Mouse (Mus musculus): ENCODE measurements around the gene Larp4. TPM values are rescaled to one million over a fixed set of nuclear protein-coding genes. Genes with fewer than 3 reads are reported as not detected.

Larp4 gene
- polyA plus RNA-seq, 1 experiment from 2014 or later, result 32.5 TPM

DNA sequence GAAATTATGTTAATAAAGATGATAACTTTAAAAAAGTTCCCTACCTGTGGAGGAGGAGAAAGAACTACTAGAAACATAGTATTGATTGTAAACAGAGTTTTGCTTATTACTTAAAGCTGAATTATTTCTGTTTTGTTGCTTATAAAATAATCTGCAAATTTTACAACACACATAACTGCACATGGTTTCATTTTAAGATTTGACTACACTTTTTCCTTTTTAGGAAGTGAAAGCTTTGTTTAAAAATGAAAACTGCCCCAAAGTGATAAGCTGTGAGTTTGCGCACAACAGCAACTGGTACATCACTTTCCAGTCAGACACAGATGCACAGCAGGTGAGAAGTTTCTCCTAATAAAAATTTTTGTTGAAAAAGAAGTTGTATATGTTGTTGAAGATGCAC lies 23.2 kb downstream of the Larp4 start:
- Histone ChIP-seq H3K9ac (replicated peaks; ENCODE audit: low read depth, low read length) (no peak overlapping the region), H3K4me2 (ENCODE audit: low read depth, low read length) (no peak overlapping the region), H3K9me3 (ENCODE audit: control insufficient read depth, low read length) (no peaks in the 10 kb centered on the region), H3K27me3 (ENCODE audit: control insufficient read depth, insufficient read depth, low read length) (no peaks in the 10 kb centered on the region), H3K27ac (ENCODE audit: low read depth, low read length) (no peak overlapping the region), H3K4me3 (ENCODE audit: low read depth, low read length) (no peak overlapping the region), H3K36me3 (ENCODE audit: control insufficient read depth, insufficient read depth, low read length) (peaks cover 27% of the 10 kb centered on the region), H3K4me1 (ENCODE audit: control insufficient read depth, insufficient read depth, low read length) (no peaks in the 10 kb centered on the region)
- 90% methylated on average over 1 of the region's 1 CpGs for WGBS
- no peak for ATAC-seq (ENCODE audit: low read depth)

DNA sequence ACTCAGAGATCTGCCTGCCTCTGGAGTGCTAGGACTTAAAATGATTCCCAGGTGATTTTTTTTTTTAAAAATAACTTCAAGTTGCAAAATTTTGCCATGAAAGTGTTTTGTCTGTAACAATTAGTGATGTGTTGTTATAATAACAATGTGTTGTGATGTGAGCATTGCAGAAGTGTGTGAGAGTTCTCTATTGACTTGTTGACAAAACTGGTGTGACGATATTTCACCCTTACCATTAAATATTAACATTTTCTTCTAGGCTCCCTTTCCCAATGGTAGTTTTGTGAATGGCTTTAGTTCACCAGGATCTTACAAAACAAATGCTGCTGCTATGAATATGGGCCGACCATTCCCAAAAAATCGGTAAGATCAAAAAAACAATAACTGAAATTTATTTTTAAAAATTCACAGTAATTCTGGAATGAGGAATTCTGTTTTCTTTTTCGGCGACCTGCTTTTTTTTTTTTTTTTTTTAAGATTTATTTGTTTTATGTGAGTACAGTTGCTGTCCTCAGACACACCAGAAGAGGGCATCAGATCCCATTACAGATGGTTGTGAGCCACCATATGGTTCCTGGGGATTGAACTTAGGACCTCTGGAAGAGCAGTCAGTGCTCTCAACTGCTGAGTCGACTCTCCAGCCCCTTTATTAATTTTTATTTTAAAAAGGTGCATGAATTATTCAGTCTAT lies 27.4 kb downstream of the Larp4 start:
- Histone ChIP-seq H3K27me3 (ENCODE audit: control insufficient read depth, insufficient read depth, low read length) (no peaks in the 10 kb centered on the region), H3K27ac (ENCODE audit: low read depth, low read length) (no peak overlapping the region), H3K4me3 (ENCODE audit: low read depth, low read length) (no peak overlapping the region), H3K9ac (replicated peaks; ENCODE audit: low read depth, low read length) (no peak overlapping the region), H3K36me3 (ENCODE audit: control insufficient read depth, insufficient read depth, low read length) (peaks cover 30% of the 10 kb centered on the region), H3K4me1 (ENCODE audit: control insufficient read depth, insufficient read depth, low read length) (no peaks in the 10 kb centered on the region), H3K9me3 (ENCODE audit: control insufficient read depth, low read length) (no peaks in the 10 kb centered on the region), H3K4me2 (ENCODE audit: low read depth, low read length) (no peak overlapping the region)
- WGBS, result 94% methylated on average over 6 of the region's 6 CpGs
- ATAC-seq (ENCODE audit: low read depth), result no peak

DNA sequence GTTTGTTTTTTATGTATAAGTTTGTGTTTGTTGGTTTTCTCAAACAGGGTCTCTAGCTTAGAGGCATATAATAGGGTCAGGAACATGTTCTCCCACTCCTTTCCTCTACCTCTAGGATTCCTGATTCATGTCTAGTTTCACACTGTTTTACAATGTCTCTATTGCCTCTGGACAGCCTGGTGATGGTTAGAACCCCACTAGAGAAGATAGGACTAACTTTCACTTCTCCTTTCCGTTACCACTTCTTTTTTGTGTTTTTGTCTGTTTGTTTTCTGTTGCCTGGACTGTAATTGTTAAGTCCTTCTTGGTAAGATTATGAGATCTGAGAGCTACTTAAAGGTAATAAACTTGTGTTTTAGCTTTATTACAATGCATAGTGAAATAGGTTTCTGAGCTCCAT lies 29.5 kb downstream of the Larp4 start:
- no peak for ATAC-seq (ENCODE audit: low read depth)
- H3K9ac ChIP-seq (replicated peaks; ENCODE audit: low read depth, low read length), result no peak overlapping the region
- H3K27me3 ChIP-seq (ENCODE audit: control insufficient read depth, insufficient read depth, low read length), result no peaks in the 10 kb centered on the region
- WGBS, result 91% methylated on average over 1 of the region's 1 CpGs
- H3K27ac ChIP-seq (ENCODE audit: low read depth, low read length), result no peak overlapping the region
- no peaks in the 10 kb centered on the region for H3K9me3 ChIP-seq (ENCODE audit: control insufficient read depth, low read length)
- H3K4me1 ChIP-seq (ENCODE audit: control insufficient read depth, insufficient read depth, low read length), result no peaks in the 10 kb centered on the region
- H3K36me3 ChIP-seq (ENCODE audit: control insufficient read depth, insufficient read depth, low read length), result peaks cover 35% of the 10 kb centered on the region
- H3K4me2 ChIP-seq (ENCODE audit: low read depth, low read length), result no peak overlapping the region
- H3K4me3 ChIP-seq (ENCODE audit: low read depth, low read length), result no peak overlapping the region

DNA sequence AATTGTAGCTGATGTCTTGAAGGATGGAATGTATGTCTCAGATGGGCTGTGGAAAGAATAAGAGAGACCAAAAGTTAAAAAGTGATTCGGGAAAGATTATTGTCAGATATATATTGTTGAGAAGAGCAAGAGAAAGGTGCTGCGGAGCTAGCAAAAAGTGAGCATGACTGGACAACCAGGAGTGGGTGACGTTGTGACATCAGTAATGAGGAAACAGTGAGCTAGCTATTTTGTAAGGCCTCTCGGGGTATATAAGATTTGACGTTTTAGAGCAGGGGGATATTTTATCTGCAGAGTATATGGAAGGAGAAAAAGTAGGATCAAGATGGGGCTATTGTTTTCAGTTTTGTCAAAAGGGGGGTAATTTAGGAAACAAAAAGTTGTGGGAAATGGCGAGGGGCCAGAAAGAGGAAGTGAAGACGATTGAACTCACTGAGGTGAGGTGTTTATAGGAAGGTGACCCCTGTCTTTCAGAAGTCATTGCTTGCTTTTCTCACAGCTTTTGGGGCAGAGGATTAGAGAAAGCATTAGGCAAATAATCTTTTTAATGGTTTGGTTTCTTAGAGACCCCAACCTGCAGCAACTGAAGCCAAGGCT lies 34.9 kb downstream of the Larp4 start:
- H3K9ac ChIP-seq (replicated peaks; ENCODE audit: low read depth, low read length), result no peak overlapping the region
- H3K4me1 ChIP-seq (ENCODE audit: control insufficient read depth, insufficient read depth, low read length), result no peaks in the 10 kb centered on the region
- H3K4me3 ChIP-seq (ENCODE audit: low read depth, low read length), result no peak overlapping the region
- no peak overlapping the region for H3K27ac ChIP-seq (ENCODE audit: low read depth, low read length)
- H3K36me3 ChIP-seq (ENCODE audit: control insufficient read depth, insufficient read depth, low read length), result peaks cover 58% of the 10 kb centered on the region
- no peak overlapping the region for H3K4me2 ChIP-seq (ENCODE audit: low read depth, low read length)
- no peaks in the 10 kb centered on the region for H3K27me3 ChIP-seq (ENCODE audit: control insufficient read depth, insufficient read depth, low read length)
- H3K9me3 ChIP-seq (ENCODE audit: control insufficient read depth, low read length), result no peaks in the 10 kb centered on the region
- no peak for ATAC-seq (ENCODE audit: low read depth)
- WGBS, result 90% methylated on average over 7 of the region's 7 CpGs

DNA sequence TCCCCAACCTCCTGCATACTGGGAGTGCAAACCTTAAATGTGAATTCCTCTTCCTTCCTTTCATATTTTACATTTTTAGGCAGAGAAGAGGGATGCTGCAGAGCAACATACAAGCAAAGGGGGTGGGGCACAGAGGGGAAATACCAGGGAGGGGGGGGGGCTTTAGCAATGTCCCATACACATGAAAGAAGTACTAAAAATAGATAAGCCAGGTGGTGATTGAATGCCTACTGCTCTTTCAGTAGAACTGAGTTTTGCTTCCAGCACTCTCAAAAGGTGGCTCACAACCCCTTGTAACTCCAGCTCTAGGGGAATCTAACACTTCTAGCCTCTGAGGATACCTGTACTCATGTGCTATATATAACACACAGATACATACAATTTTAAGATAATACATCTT lies 36.3 kb downstream of the Larp4 start:
- H3K4me1 ChIP-seq (ENCODE audit: control insufficient read depth, insufficient read depth, low read length), result no peaks in the 10 kb centered on the region
- no peak overlapping the region for H3K4me2 ChIP-seq (ENCODE audit: low read depth, low read length)
- no peak overlapping the region for H3K9ac ChIP-seq (replicated peaks; ENCODE audit: low read depth, low read length)
- no peaks in the 10 kb centered on the region for H3K27me3 ChIP-seq (ENCODE audit: control insufficient read depth, insufficient read depth, low read length)
- peaks cover 66% of the 10 kb centered on the region for H3K36me3 ChIP-seq (ENCODE audit: control insufficient read depth, insufficient read depth, low read length)
- H3K27ac ChIP-seq (ENCODE audit: low read depth, low read length), result no peak overlapping the region
- H3K9me3 ChIP-seq (ENCODE audit: control insufficient read depth, low read length), result no peaks in the 10 kb centered on the region
- H3K4me3 ChIP-seq (ENCODE audit: low read depth, low read length), result no peak overlapping the region
- no peak for ATAC-seq (ENCODE audit: low read depth)

DNA sequence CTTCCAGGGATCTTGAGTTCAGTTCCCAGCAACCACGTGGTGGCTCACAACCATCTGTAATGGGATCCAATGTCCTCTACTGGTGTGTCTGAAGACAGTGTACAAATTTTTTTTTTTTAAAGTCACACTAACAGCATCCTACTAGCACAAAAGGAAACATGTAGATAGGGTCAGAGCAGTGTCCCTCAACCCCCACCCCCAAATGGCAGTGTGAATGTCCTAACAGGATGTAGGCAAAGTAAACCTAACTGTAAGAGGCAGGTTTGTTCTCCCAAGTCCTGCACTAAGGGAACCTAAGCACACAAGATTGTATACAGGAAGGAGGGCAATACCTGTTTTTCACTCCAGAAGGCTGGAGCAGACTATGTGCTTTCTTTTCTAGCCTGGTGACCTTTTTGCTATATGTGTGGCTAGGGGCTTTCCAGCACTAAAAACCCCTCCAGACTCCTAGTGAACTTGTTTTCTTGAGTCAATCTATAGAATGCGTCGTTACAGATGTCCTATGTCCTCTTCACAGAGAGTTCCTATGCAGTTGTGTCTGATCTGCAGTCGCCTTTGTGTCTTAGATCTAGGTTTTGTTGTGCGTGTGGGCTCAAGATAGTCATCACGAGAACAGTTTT lies 48.5 kb downstream of the Larp4 start:
- Histone ChIP-seq H3K27ac (ENCODE audit: low read depth, low read length) (no peak overlapping the region), H3K4me3 (ENCODE audit: low read depth, low read length) (no peak overlapping the region), H3K4me2 (ENCODE audit: low read depth, low read length) (no peak overlapping the region), H3K27me3 (ENCODE audit: control insufficient read depth, insufficient read depth, low read length) (no peaks in the 10 kb centered on the region), H3K9ac (replicated peaks; ENCODE audit: low read depth, low read length) (no peak overlapping the region), H3K36me3 (ENCODE audit: control insufficient read depth, insufficient read depth, low read length) (no peaks in the 10 kb centered on the region), H3K9me3 (ENCODE audit: control insufficient read depth, low read length) (no peaks in the 10 kb centered on the region), H3K4me1 (ENCODE audit: control insufficient read depth, insufficient read depth, low read length) (no peaks in the 10 kb centered on the region)
- 77% methylated on average over 6 of the region's 6 CpGs for WGBS
- ATAC-seq (ENCODE audit: low read depth), result no peak

DNA sequence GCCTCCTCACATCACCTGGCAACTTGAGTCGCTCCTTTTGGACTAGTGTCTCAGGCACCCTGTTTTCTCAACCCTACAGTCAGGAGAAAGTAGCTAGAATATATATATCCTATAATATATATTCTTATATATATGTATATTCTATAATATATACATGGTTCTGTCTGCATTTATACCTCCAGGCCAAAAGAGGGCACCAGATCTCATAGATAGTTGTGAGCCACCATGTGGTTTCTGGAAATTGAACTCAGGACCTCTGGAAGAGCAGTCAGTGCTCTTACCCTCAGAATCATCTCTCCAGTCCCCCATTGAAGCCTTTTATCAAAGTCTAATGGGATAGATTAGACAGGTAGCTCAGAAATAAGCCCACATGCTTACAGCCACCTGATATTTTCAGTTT lies 51.3 kb downstream of the Larp4 start:
- Histone ChIP-seq H3K4me1 (ENCODE audit: control insufficient read depth, insufficient read depth, low read length) (no peaks in the 10 kb centered on the region), H3K9ac (replicated peaks; ENCODE audit: low read depth, low read length) (no peak overlapping the region), H3K36me3 (ENCODE audit: control insufficient read depth, insufficient read depth, low read length) (no peaks in the 10 kb centered on the region), H3K4me3 (ENCODE audit: low read depth, low read length) (no peak overlapping the region), H3K27me3 (ENCODE audit: control insufficient read depth, insufficient read depth, low read length) (no peaks in the 10 kb centered on the region), H3K4me2 (ENCODE audit: low read depth, low read length) (no peak overlapping the region), H3K27ac (ENCODE audit: low read depth, low read length) (no peak overlapping the region), H3K9me3 (ENCODE audit: control insufficient read depth, low read length) (no peaks in the 10 kb centered on the region)
- WGBS, result 100% methylated on average over 1 of the region's 1 CpGs
- ATAC-seq (ENCODE audit: low read depth), result no peak

DNA sequence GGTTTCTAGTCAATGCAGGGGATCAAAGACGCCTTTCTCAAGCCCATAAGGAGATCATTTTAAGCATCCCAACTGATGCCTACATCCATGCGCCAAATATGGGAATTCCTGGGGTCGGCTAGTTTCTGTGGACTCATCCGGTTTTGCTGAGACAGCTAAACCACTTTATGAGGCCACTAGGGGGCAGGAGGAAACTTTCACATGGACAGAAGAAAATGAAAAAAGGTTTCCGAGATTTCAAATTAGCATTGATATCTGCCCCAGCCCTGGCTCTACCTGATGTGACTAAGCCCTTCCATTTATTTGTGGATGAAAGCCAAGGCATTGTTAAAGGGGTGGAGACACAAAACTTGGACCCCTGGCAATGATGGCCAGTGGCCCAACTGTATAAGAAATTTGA lies 53.1 kb downstream of the Larp4 start:
- Histone ChIP-seq H3K4me2 (ENCODE audit: low read depth, low read length) (no peak overlapping the region), H3K27ac (ENCODE audit: low read depth, low read length) (no peak overlapping the region), H3K27me3 (ENCODE audit: control insufficient read depth, insufficient read depth, low read length) (no peaks in the 10 kb centered on the region), H3K9me3 (ENCODE audit: control insufficient read depth, low read length) (no peaks in the 10 kb centered on the region), H3K9ac (replicated peaks; ENCODE audit: low read depth, low read length) (no peak overlapping the region), H3K4me1 (ENCODE audit: control insufficient read depth, insufficient read depth, low read length) (no peaks in the 10 kb centered on the region), H3K36me3 (ENCODE audit: control insufficient read depth, insufficient read depth, low read length) (no peaks in the 10 kb centered on the region), H3K4me3 (ENCODE audit: low read depth, low read length) (no peak overlapping the region)
- 23% methylated on average over 5 of the region's 5 CpGs for WGBS
- no peak for ATAC-seq (ENCODE audit: low read depth)

DNA sequence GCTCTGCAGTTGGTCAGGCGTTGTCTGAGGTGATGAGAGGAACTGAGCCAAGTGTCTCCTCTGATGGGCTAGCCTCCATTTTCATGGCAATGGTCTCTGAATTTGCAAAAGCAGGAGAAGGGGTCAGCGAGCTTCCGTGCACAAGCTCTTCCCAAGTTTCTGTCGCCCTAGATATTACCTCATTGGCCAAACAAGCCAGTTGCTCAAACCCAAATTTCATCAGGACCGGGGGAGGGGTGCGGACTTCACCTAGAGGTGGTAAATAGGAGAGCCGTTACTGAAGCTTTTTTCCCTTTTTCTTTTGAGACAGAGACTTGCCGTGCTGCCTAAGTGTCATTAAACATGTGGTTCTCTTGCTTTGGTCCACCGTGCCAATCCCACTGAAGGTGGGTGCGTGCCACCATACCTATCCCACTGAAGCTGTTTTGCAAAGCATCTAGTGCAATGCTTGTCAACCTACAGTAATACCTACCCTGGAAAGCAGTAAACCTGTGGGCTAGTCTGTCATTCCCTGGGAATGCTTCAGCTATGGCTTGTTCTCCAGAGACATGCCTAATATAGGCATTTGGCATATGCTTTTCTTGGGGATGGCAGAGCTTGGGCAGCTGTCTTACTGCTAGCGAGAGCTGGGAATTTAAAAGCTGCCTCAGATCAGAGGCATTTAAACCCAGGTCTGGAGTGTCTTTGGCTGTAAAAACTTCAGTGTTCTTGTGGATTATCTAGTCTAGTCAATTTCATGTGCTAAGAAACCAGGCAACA lies 55.4 kb downstream of the Larp4 start:
- 81% methylated on average over 11 of the region's 11 CpGs for WGBS
- Histone ChIP-seq H3K4me3 (ENCODE audit: low read depth, low read length) (no peak overlapping the region), H3K4me2 (ENCODE audit: low read depth, low read length) (no peak overlapping the region), H3K27ac (ENCODE audit: low read depth, low read length) (no peak overlapping the region), H3K9ac (replicated peaks; ENCODE audit: low read depth, low read length) (no peak overlapping the region), H3K27me3 (ENCODE audit: control insufficient read depth, insufficient read depth, low read length) (no peaks in the 10 kb centered on the region), H3K4me1 (ENCODE audit: control insufficient read depth, insufficient read depth, low read length) (no peaks in the 10 kb centered on the region), H3K9me3 (ENCODE audit: control insufficient read depth, low read length) (no peaks in the 10 kb centered on the region), H3K36me3 (ENCODE audit: control insufficient read depth, insufficient read depth, low read length) (no peaks in the 10 kb centered on the region)
- ATAC-seq (ENCODE audit: low read depth), result no peak

All from neural tube, embryonic 14.5 days (tissue).